Mouse (Mus musculus): Measurements from ENCODE around the gene Csn1s2a. TPM values are rescaled to one million over a fixed set of nuclear protein-coding genes. Genes with fewer than 3 reads are reported as not detected.

The Csn1s2a gene
- polyA plus RNA-seq, 2 experiments = not detected

- Histone ChIP-seq H3K4me3 (ENCODE audit: insufficient read depth in 1 of 2, low read depth in 2 of 2, low read length in 2 of 2) (no peak overlapping the region), H3K4me1 (replicated peaks; ENCODE audit: control insufficient read depth in 2 of 2, insufficient read depth in 2 of 2, low read length in 1 of 2) (no peaks in the 10 kb centered on the region), H3K27ac (no peak overlapping the region), H3K9me3 (ENCODE audit: control insufficient read depth, low read length) (no peaks in the 10 kb centered on the region), H3K4me2 (ENCODE audit: low read depth) (no peak overlapping the region), H3K27me3 (ENCODE audit: control insufficient read depth, insufficient read depth, low read length) (no peaks in the 10 kb centered on the region), H3K36me3 (replicated peaks; ENCODE audit: control insufficient read depth, insufficient read depth, low read depth) (no peaks in the 10 kb centered on the region), H3K9ac (replicated peaks) (no peak overlapping the region)
- WGBS (ENCODE audit: insufficient replicate concordance) = 31% methylated on average over 4 of the region's 4 CpGs
- TF ChIP-seq EP300 (IDR thresholded peaks at IDR 0.05; ENCODE audit: low read depth) = no peak
- no peak for TF ChIP-seq CTCF (IDR thresholded peaks at IDR 0.05; ENCODE audit: low read depth)
- no peak for ATAC-seq (ENCODE audit: insufficient read depth)
- DNase-seq (ENCODE audit: low read depth in 3 of 3, low spot score in 3 of 3) = no peak
Measured at GRCm38 (mm10) chr5:87782731-87783130, 8.4 kb downstream of the Csn1s2a start.

DNA sequence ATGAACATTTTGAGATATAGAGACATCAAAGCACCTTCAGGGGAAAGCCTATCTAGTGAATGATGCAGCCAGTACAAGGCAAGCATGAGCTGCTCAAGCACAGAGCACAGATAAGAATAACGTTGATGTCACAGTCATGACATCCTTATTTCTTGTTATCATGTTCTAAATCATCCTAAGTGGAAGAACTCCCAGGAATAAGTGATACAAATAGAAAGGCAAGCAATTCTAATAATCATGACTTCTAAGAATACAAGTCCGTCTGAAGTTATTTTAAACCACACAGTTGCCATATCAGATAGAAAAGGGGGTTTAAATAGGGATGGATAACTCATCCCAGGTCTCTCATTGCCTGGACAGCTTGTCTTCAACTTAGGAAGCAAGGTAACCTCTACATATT lies 33.4 kb downstream of the Csn1s2a start, which contains the start of gene Csn1s2b:
Gene Csn1s2b (plus strand): TSS at position 301 of the 400 bp plus-strand sequence.
- DNase-seq (ENCODE audit: low read depth in 3 of 3, low spot score in 3 of 3) (no peak), ATAC-seq (ENCODE audit: insufficient read depth) (no peak)
- Histone ChIP-seq H3K4me2 (ENCODE audit: low read depth) (no peak within 1 kb of the TSS), H3K4me1 (replicated peaks; ENCODE audit: control insufficient read depth in 2 of 2, insufficient read depth in 2 of 2, low read length in 1 of 2) (no peaks in the 10 kb centered on the region), H3K4me3 (ENCODE audit: insufficient read depth in 1 of 2, low read depth in 2 of 2, low read length in 2 of 2) (no peak within 1 kb of the TSS), H3K9me3 (ENCODE audit: control insufficient read depth, low read length) (no peaks in the 10 kb centered on the region), H3K27ac (no peak within 1 kb of the TSS), H3K27me3 (ENCODE audit: control insufficient read depth, insufficient read depth, low read length) (no peaks in the 10 kb centered on the region), H3K36me3 (replicated peaks; ENCODE audit: control insufficient read depth, insufficient read depth, low read depth) (no peaks in the 10 kb centered on the region), H3K9ac (replicated peaks) (no peak within 1 kb of the TSS)
- 44% methylated on average over 2 of the region's 2 CpGs for WGBS (ENCODE audit: insufficient replicate concordance)
- TF ChIP-seq CTCF (IDR thresholded peaks at IDR 0.05; ENCODE audit: low read depth) = no peak
- TF ChIP-seq EP300 (IDR thresholded peaks at IDR 0.05; ENCODE audit: low read depth) = no peak

DNA sequence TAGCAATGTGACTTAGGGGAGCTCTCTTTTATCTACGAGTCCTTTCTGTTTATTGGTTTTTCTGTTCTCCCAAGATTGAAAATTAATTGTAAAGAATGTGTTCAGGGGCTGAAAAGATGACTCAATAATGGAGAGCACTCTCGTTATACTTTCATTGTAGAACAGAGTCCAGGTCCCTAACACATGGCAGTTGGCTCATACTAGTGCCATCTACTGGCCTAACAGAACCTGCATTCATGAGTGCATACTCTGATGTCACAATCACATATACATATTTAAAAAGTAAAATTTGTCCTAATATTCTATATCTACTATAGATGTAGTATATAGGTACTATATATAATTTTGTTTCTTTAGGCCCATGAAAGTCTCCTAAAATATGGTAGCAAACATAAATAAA lies 34.9 kb downstream of the Csn1s2a start:
- DNase-seq (ENCODE audit: low read depth in 3 of 3, low spot score in 3 of 3) (no peak), ATAC-seq (ENCODE audit: insufficient read depth) (no peak)
- H3K4me2 ChIP-seq (ENCODE audit: low read depth) = no peak overlapping the region
- H3K9ac ChIP-seq (replicated peaks) = no peak overlapping the region
- 44% methylated on average over 2 of the region's 2 CpGs for WGBS (ENCODE audit: insufficient replicate concordance)
- TF ChIP-seq CTCF (IDR thresholded peaks at IDR 0.05; ENCODE audit: low read depth) (no peak), EP300 (IDR thresholded peaks at IDR 0.05; ENCODE audit: low read depth) (no peak)
- no peaks in the 10 kb centered on the region for H3K36me3 ChIP-seq (replicated peaks; ENCODE audit: control insufficient read depth, insufficient read depth, low read depth)
- no peaks in the 10 kb centered on the region for H3K27me3 ChIP-seq (ENCODE audit: control insufficient read depth, insufficient read depth, low read length)
- no peaks in the 10 kb centered on the region for H3K9me3 ChIP-seq (ENCODE audit: control insufficient read depth, low read length)
- H3K4me3 ChIP-seq (ENCODE audit: insufficient read depth in 1 of 2, low read depth in 2 of 2, low read length in 2 of 2) = no peak overlapping the region
- H3K4me1 ChIP-seq (replicated peaks; ENCODE audit: control insufficient read depth in 2 of 2, insufficient read depth in 2 of 2, low read length in 1 of 2) = no peaks in the 10 kb centered on the region
- no peak overlapping the region for H3K27ac ChIP-seq

DNA sequence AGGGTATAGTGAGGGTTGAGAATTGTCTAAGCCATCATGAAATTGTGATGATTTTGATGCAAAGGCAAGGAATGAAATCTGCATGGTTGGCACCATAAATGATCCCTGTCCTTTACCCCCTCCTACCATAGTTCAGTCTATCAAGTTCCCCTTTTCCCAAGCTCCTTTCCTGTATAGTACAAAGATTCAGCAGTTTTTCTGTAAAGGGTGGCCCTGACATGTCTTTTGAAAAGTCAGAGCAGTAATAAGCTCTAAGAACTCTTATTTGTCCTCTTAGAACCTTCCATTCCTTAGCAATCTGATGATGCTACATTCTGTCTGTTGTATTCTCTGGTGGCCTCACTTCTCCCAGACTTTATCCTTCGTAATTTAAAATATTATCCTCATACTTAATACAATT lies 51.0 kb downstream of the Csn1s2a start, which contains the start of gene Prr27:
Gene Prr27 (plus strand): TSS at position 301 of the 400 bp plus-strand sequence.
- Histone ChIP-seq H3K9ac (replicated peaks) (no peak within 1 kb of the TSS), H3K36me3 (replicated peaks; ENCODE audit: control insufficient read depth, insufficient read depth, low read depth) (no peaks in the 10 kb centered on the region), H3K9me3 (ENCODE audit: control insufficient read depth, low read length) (no peaks in the 10 kb centered on the region), H3K4me1 (replicated peaks; ENCODE audit: control insufficient read depth in 2 of 2, insufficient read depth in 2 of 2, low read length in 1 of 2) (no peaks in the 10 kb centered on the region), H3K27ac (no peak within 1 kb of the TSS), H3K4me3 (ENCODE audit: insufficient read depth in 1 of 2, low read depth in 2 of 2, low read length in 2 of 2) (no peak within 1 kb of the TSS), H3K4me2 (ENCODE audit: low read depth) (no peak within 1 kb of the TSS), H3K27me3 (ENCODE audit: control insufficient read depth, insufficient read depth, low read length) (no peaks in the 10 kb centered on the region)
- TF ChIP-seq CTCF (IDR thresholded peaks at IDR 0.05; ENCODE audit: low read depth) (no peak), EP300 (IDR thresholded peaks at IDR 0.05; ENCODE audit: low read depth) (no peak)
- ATAC-seq (ENCODE audit: insufficient read depth) = no peak
- 32% methylated on average over 1 of the region's 1 CpGs for WGBS (ENCODE audit: insufficient replicate concordance)
- no peak for DNase-seq (ENCODE audit: low read depth in 3 of 3, low spot score in 3 of 3)

Other genes starting within 250 kb of the Csn1s2a start
- gene Sult1b1, start 236.4 kb upstream of the Csn1s2a start, polyA plus RNA-seq (2012; rRNA removed) = 0.29 and 0.45 TPM in 2 replicates
- gene Sult1b1, start 236.4 kb upstream of the Csn1s2a start, polyA plus RNA-seq (2014; fragmentation: Nextera tagmentation; extraction: Ambion mirVana) = 0.96 and 1.1 TPM in 2 replicates
- gene Sult1d1, start 205.5 kb upstream of the Csn1s2a start, polyA plus RNA-seq (2012; rRNA removed) = 0.87 and 1.2 TPM in 2 replicates
- 2.1 and 2.9 TPM in 2 replicates for gene Sult1d1, start 205.5 kb upstream of the Csn1s2a start, polyA plus RNA-seq (2014; fragmentation: Nextera tagmentation; extraction: Ambion mirVana)
- not detected in 2 replicates for gene Sult1e1, start 183.0 kb upstream of the Csn1s2a start, polyA plus RNA-seq (2012; rRNA removed)
- not detected in 2 replicates for gene Sult1e1, start 183.0 kb upstream of the Csn1s2a start, polyA plus RNA-seq (2014; fragmentation: Nextera tagmentation; extraction: Ambion mirVana)
- not detected in 2 replicates for gene Csn1s1, start 108.4 kb upstream of the Csn1s2a start, polyA plus RNA-seq (2012; rRNA removed)
- not detected in 2 replicates for gene Csn1s1, start 108.4 kb upstream of the Csn1s2a start, polyA plus RNA-seq (2014; fragmentation: Nextera tagmentation; extraction: Ambion mirVana)
- not detected in 2 replicates for gene Csn2, start 74.9 kb upstream of the Csn1s2a start, polyA plus RNA-seq (2012; rRNA removed)
- not detected in 2 replicates for gene Csn2, start 74.9 kb upstream of the Csn1s2a start, polyA plus RNA-seq (2014; fragmentation: Nextera tagmentation; extraction: Ambion mirVana)
- gene Csn1s2b, start 33.5 kb downstream of the Csn1s2a start, polyA plus RNA-seq (2012; rRNA removed) = not detected in 2 replicates
- not detected in 2 replicates for gene Csn1s2b, start 33.5 kb downstream of the Csn1s2a start, polyA plus RNA-seq (2014; fragmentation: Nextera tagmentation; extraction: Ambion mirVana)
- not detected in 2 replicates for gene Prr27, start 51.1 kb downstream of the Csn1s2a start, polyA plus RNA-seq (2012; rRNA removed)
- gene Prr27, start 51.1 kb downstream of the Csn1s2a start, polyA plus RNA-seq (2014; fragmentation: Nextera tagmentation; extraction: Ambion mirVana) = not detected in 2 replicates
- not detected in 2 replicates for gene Odam, start 110.5 kb downstream of the Csn1s2a start, polyA plus RNA-seq (2012; rRNA removed)
- not detected in 2 replicates for gene Odam, start 110.5 kb downstream of the Csn1s2a start, polyA plus RNA-seq (2014; fragmentation: Nextera tagmentation; extraction: Ambion mirVana)
- 0.08 TPM in 1 of 2 replicates, not detected in the other for gene Csn3, start 151.0 kb downstream of the Csn1s2a start, polyA plus RNA-seq (2012; rRNA removed)
- not detected in 2 replicates for gene Csn3, start 151.0 kb downstream of the Csn1s2a start, polyA plus RNA-seq (2014; fragmentation: Nextera tagmentation; extraction: Ambion mirVana)
- gene 2310003L06Rik, start 194.9 kb downstream of the Csn1s2a start, polyA plus RNA-seq (2012; rRNA removed) = not detected in 2 replicates
- gene 2310003L06Rik, start 194.9 kb downstream of the Csn1s2a start, polyA plus RNA-seq (2014; fragmentation: Nextera tagmentation; extraction: Ambion mirVana) = not detected in 2 replicates
- not detected in 2 replicates for gene Gm28434, start 194.9 kb downstream of the Csn1s2a start, polyA plus RNA-seq (2012; rRNA removed)
- not detected in 2 replicates for gene Gm28434, start 194.9 kb downstream of the Csn1s2a start, polyA plus RNA-seq (2014; fragmentation: Nextera tagmentation; extraction: Ambion mirVana)
- gene Cabs1, start 204.9 kb downstream of the Csn1s2a start, polyA plus RNA-seq (2012; rRNA removed) = not detected in 2 replicates
- gene Cabs1, start 204.9 kb downstream of the Csn1s2a start, polyA plus RNA-seq (2014; fragmentation: Nextera tagmentation; extraction: Ambion mirVana) = not detected in 2 replicates
- not detected in 2 replicates for gene Smr3a, start 228.0 kb downstream of the Csn1s2a start, polyA plus RNA-seq (2012; rRNA removed)
- not detected in 2 replicates for gene Smr3a, start 228.0 kb downstream of the Csn1s2a start, polyA plus RNA-seq (2014; fragmentation: Nextera tagmentation; extraction: Ambion mirVana)

Measured in liver, embryonic 14.5 days (tissue).